Mouse (Mus musculus): ENCODE data around the gene Pitpnm3.

The Pitpnm3 gene

GRCm38 (mm10) chr11:72094442-72094841, 41.1 kb downstream of the Pitpnm3 start:
- no peak for DNase-seq (ENCODE audit: low spot score)

GRCm38 (mm10) chr11:72092390-72092789, 43.2 kb downstream of the Pitpnm3 start:
- DNase-seq (ENCODE audit: low spot score): no peak

- DNase-seq (ENCODE audit: low spot score): peak; percentile 36
Observed at GRCm38 (mm10) chr11:72086251-72087046, 49.1 kb downstream of the Pitpnm3 start.

- DNase-seq (ENCODE audit: low spot score): no peak
Observed at GRCm38 (mm10) chr11:72084337-72084736, 51.2 kb downstream of the Pitpnm3 start.

- no peak for DNase-seq (ENCODE audit: low spot score)
Observed at GRCm38 (mm10) chr11:72082601-72083000, 53.0 kb downstream of the Pitpnm3 start.

GRCm38 (mm10) chr11:72080461-72080860, 55.1 kb downstream of the Pitpnm3 start:
- DNase-seq (ENCODE audit: low spot score): no peak

GRCm38 (mm10) chr11:72078647-72079046, 56.9 kb downstream of the Pitpnm3 start:
- DNase-seq (ENCODE audit: low spot score): no peak

- no peak for DNase-seq (ENCODE audit: low spot score)
Observed at GRCm38 (mm10) chr11:72078056-72078455, 57.5 kb downstream of the Pitpnm3 start.

GRCm38 (mm10) chr11:72074230-72074629, 61.3 kb downstream of the Pitpnm3 start:
- no peak for DNase-seq (ENCODE audit: low spot score)

- no peak for DNase-seq (ENCODE audit: low spot score)
Observed at GRCm38 (mm10) chr11:72072331-72072905, 63.2 kb downstream of the Pitpnm3 start.

- DNase-seq (ENCODE audit: low spot score): no peak
Observed at GRCm38 (mm10) chr11:72070733-72071132, 64.8 kb downstream of the Pitpnm3 start.

GRCm38 (mm10) chr11:72068026-72068425, 67.6 kb downstream of the Pitpnm3 start:
- peak; percentile 33 for DNase-seq (ENCODE audit: low spot score)

GRCm38 (mm10) chr11:72067326-72067725, 68.3 kb downstream of the Pitpnm3 start:
- DNase-seq (ENCODE audit: low spot score): no peak

- no peak for DNase-seq (ENCODE audit: low spot score)
Observed at GRCm38 (mm10) chr11:72066330-72066729, 69.2 kb downstream of the Pitpnm3 start.

GRCm38 (mm10) chr11:72065103-72065502, 70.5 kb downstream of the Pitpnm3 start:
- no peak for DNase-seq (ENCODE audit: low spot score)

GRCm38 (mm10) chr11:72064414-72064813, 71.2 kb downstream of the Pitpnm3 start:
- DNase-seq (ENCODE audit: low spot score): no peak

GRCm38 (mm10) chr11:72061093-72061620, 74.4 kb downstream of the Pitpnm3 start:
- no peak for DNase-seq (ENCODE audit: low spot score)

GRCm38 (mm10) chr11:72060416-72060815, 75.2 kb downstream of the Pitpnm3 start:
- no peak for DNase-seq (ENCODE audit: low spot score)

- no peak for DNase-seq (ENCODE audit: low spot score)
Observed at GRCm38 (mm10) chr11:72057166-72057565, 78.4 kb downstream of the Pitpnm3 start.

- DNase-seq (ENCODE audit: low spot score): no peak
Observed at GRCm38 (mm10) chr11:72055176-72055575, 80.4 kb downstream of the Pitpnm3 start.

GRCm38 (mm10) chr11:72052636-72053035, 82.9 kb downstream of the Pitpnm3 start:
- peak; percentile 80 for DNase-seq (ENCODE audit: low spot score)

GRCm38 (mm10) chr11:72052221-72052620, 83.4 kb downstream of the Pitpnm3 start:
- no peak for DNase-seq (ENCODE audit: low spot score)
